In genomic region chr15:99969765-99970164, GRCm38 (mm10) we compare ENCODE assay signal across 8 mouse cellular contexts. TPM values are rescaled to one million over a fixed set of nuclear protein-coding genes. Genes with fewer than 3 reads are reported as not detected.
DNase-seq lines count a peak whose midpoint lies in the region; ATAC-seq and TF ChIP-seq lines count a peak whose summit lies in the region.
"Not testable (repeated sequence)": the region's sequence is repeated elsewhere in the genome, so short reads cannot be mapped to it uniquely, and the experiment has no call there.

TSS of gene Larp4 (plus strand) at chr15:99970065.

- H3K9me3 ChIP-seq in hindbrain, embryonic 11.5 days (ENCODE audit: control insufficient read depth, low read length); liver, embryonic 11.5 days (ENCODE audit: control insufficient read depth, low read length); midbrain, embryonic 14.5 days (ENCODE audit: control insufficient read depth, low read length): not testable (repeated sequence)

- not testable (repeated sequence) for H3K4me1 ChIP-seq in hindbrain, embryonic 11.5 days (replicated peaks; ENCODE audit: control insufficient read depth, insufficient read depth, low read length); liver, embryonic 11.5 days (replicated peaks; ENCODE audit: control insufficient read depth, insufficient read depth, low read length); midbrain, embryonic 14.5 days (ENCODE audit: control insufficient read depth, insufficient read depth, low read length); thymus, adult 2 months (replicated peaks; ENCODE audit: control insufficient read depth, insufficient read depth, low read length)

- H3K27me3 ChIP-seq in hindbrain, embryonic 11.5 days (ENCODE audit: control insufficient read depth, insufficient read depth, low read length); liver, embryonic 11.5 days (replicated peaks; ENCODE audit: control insufficient read depth, insufficient read depth, low read length); midbrain, embryonic 14.5 days (ENCODE audit: control insufficient read depth, insufficient read depth, low read length); thymus, adult 2 months (ENCODE audit: control insufficient read depth, insufficient read depth, low read length): not testable (repeated sequence)

- not testable (repeated sequence) for ATAC-seq in erythroblast, adult 5-6 weeks (replicated peaks; ENCODE audit: low FRiP score, poor library complexity, severe bottlenecking); granulocyte monocyte progenitor cell, adult 5-6 weeks (replicated peaks; ENCODE audit: poor library complexity, severe bottlenecking); hindbrain, embryonic 11.5 days (ENCODE audit: low FRiP score); liver, embryonic 11.5 days (replicated peaks; ENCODE audit: low FRiP score); midbrain, embryonic 14.5 days (ENCODE audit: low FRiP score, low TSS enrichment)

- not testable (repeated sequence) for TF ChIP-seq POLR2A in thymus, adult 2 months (IDR thresholded peaks at IDR 0.05; ENCODE audit: control insufficient read depth, extremely low read depth, insufficient read depth, low read length, poor library complexity)

- not testable (repeated sequence) for H3K4me3 ChIP-seq in hindbrain, embryonic 11.5 days (ENCODE audit: low read depth, low read length); liver, embryonic 11.5 days (ENCODE audit: low read depth, low read length); midbrain, embryonic 14.5 days (replicated peaks; ENCODE audit: low read depth, low read length); thymus, adult 2 months (ENCODE audit: control insufficient read depth, insufficient read depth, low read length)

- not testable (repeated sequence) for H3K9ac ChIP-seq in hindbrain, embryonic 11.5 days (ENCODE audit: low read depth, low read length); liver, embryonic 11.5 days (ENCODE audit: low read depth, low read length); midbrain, embryonic 14.5 days (replicated peaks; ENCODE audit: low read length)

- not testable (repeated sequence) for H3K27ac ChIP-seq in hindbrain, embryonic 11.5 days (ENCODE audit: low read depth, low read length); liver, embryonic 11.5 days (ENCODE audit: low read depth, low read length); midbrain, embryonic 14.5 days (replicated peaks; ENCODE audit: low read depth, low read length); thymus, adult 2 months (ENCODE audit: control insufficient read depth, insufficient read depth, low read length)

- not testable (repeated sequence) for DNase-seq in adrenal gland, adult 8-10 months; hindbrain, embryonic 11.5 days (ENCODE audit: low spot score); layer of hippocampus, adult 8-10 months (ENCODE audit: low spot score in 2 of 2); liver, embryonic 11.5 days (ENCODE audit: low spot score); midbrain, embryonic 14.5 days; thymus, adult 2 months

- not testable (repeated sequence) for H3K4me2 ChIP-seq in hindbrain, embryonic 11.5 days (replicated peaks; ENCODE audit: low read depth, low read length); liver, embryonic 11.5 days; midbrain, embryonic 14.5 days (ENCODE audit: low read length)

- 92% methylated on average over 6 of the region's 6 CpGs for WGBS in hindbrain, embryonic 11.5 days
- 82% methylated on average over 6 of the region's 6 CpGs for WGBS in liver, embryonic 11.5 days
- WGBS in midbrain, embryonic 14.5 days, result 92% methylated on average over 6 of the region's 6 CpGs
- 88% methylated on average over 6 of the region's 6 CpGs for WGBS in thymus, adult 2 months

- TF ChIP-seq CTCF in thymus, adult 2 months (IDR thresholded peaks at IDR 0.05; ENCODE audit: borderline replicate concordance, control insufficient read depth, extremely low read depth, insufficient read depth, low read length, poor library complexity), result not testable (repeated sequence)

- not testable (repeated sequence) for H3K36me3 ChIP-seq in hindbrain, embryonic 11.5 days (ENCODE audit: control insufficient read depth, insufficient read depth, low read length); liver, embryonic 11.5 days (ENCODE audit: control insufficient read depth, insufficient read depth, low read length); midbrain, embryonic 14.5 days (ENCODE audit: control insufficient read depth, insufficient read depth, low read length); thymus, adult 2 months (ENCODE audit: control insufficient read depth, insufficient read depth, low read length)

RNA-seq across cellular contexts. Expression of gene Larp4, which starts in this region (rescaled TPM):
- 10 to 100 TPM; 59.9 to 82.8 (median 69.9) TPM for total RNA-seq in adrenal gland, adult 8-10 months (2022)
- 21.3 and 34.0 TPM in 2 replicates for total RNA-seq in erythroblast, adult 5-6 weeks (2015; ENCODE audit: low replicate concordance)
- 15.3 and 17.3 TPM in 2 replicates for total RNA-seq in erythroblast, adult 5-6 weeks (2017; ENCODE audit: low replicate concordance)
- total RNA-seq in granulocyte monocyte progenitor cell, adult 5-6 weeks (2014; fragmentation: Nextera tagmentation), result 99.3 and 101 TPM in 2 replicates
- 77.6 and 87.4 TPM in 2 replicates for total RNA-seq in granulocyte monocyte progenitor cell, adult 5-6 weeks (2017)
- 34.2 and 38.8 TPM in 2 replicates for polyA plus RNA-seq in hindbrain, embryonic 11.5 days (2014; fragmentation: Nextera tagmentation; extraction: Ambion mirVana)
- total RNA-seq in layer of hippocampus, adult 8-10 months (2022), result 10 to 100 TPM; 47.8 to 60.3 (median 53.4) TPM
- polyA plus RNA-seq in liver, embryonic 11.5 days (2014; fragmentation: Nextera tagmentation; extraction: Ambion mirVana), result 52.0 and 57.0 TPM in 2 replicates
- 27.6 and 28.6 TPM in 2 replicates for polyA plus RNA-seq in midbrain, embryonic 14.5 days (2014; fragmentation: Nextera tagmentation; extraction: Ambion mirVana)
- 76.1 and 88.8 TPM in 2 replicates for polyA plus RNA-seq in thymus, adult 2 months (2012; rRNA removed)
